Mouse (Mus musculus) limb, embryonic 12.5 days (tissue): ENCODE measurements around the gene Trpm1. TPM values are rescaled to one million over a fixed set of nuclear protein-coding genes. Genes with fewer than 3 reads are reported as not detected.

ENCODE experiments used
- ATAC-seq: fragments of 200-750 bp; cut with Nextera tagmentation; 2 replicates; pipeline ENCODE4 v1.8.0; 2017; ENCODE audit warnings: low read depth, moderate TSS enrichment; ENCODE audit not compliant: insufficient number of reproducible peaks, insufficient read depth, low FRiP score, low TSS enrichment
- H3K27ac ChIP-seq: fragments of 300-500 bp; sonication (generic); 2 replicates; pipeline ENCODE4 v1.5.1; 2016; ENCODE audit warnings: mild to moderate bottlenecking, moderate library complexity
- H3K27me3 ChIP-seq: fragments of 300-500 bp; sonication (generic); 2 replicates; pipeline ENCODE4 v1.6.1; 2016; ENCODE audit warnings: mild to moderate bottlenecking, moderate library complexity
- H3K36me3 ChIP-seq: fragments of 300-500 bp; sonication (generic); 2 replicates; pipeline ENCODE4 v1.6.1; 2016; ENCODE audit warnings: mild to moderate bottlenecking, moderate library complexity
- H3K4me1 ChIP-seq: fragments of 300-500 bp; sonication (generic); replicated peaks from 2 replicates; pipeline ENCODE4 v1.6.1; 2016
- H3K4me2 ChIP-seq: fragments of 300-500 bp; sonication (generic); 2 replicates; pipeline ENCODE4 v1.6.1; 2016; ENCODE audit warnings: mild to moderate bottlenecking, moderate library complexity
- H3K4me3 ChIP-seq: fragments of 300-500 bp; sonication (generic); replicated peaks from 2 replicates; pipeline ENCODE4 v1.5.1; 2016; ENCODE audit warnings: mild to moderate bottlenecking
- H3K9ac ChIP-seq: fragments of 300-500 bp; sonication (generic); replicated peaks from 2 replicates; pipeline ENCODE4 v1.6.1; 2016; ENCODE audit warnings: mild to moderate bottlenecking, moderate library complexity
- H3K9me3 ChIP-seq: fragments of 300-500 bp; sonication (generic); 2 replicates; pipeline ENCODE4 v1.6.1; 2016; ENCODE audit warnings: mild to moderate bottlenecking, moderate library complexity
- WGBS: fragments of 180-500 bp; shearing (Covaris S2); methylation state at CpG from one replicate; pipeline ENCODE4 v1.1.7; 2016; 5-methylcytosine and 5-hydroxymethylcytosine counted together
- polyA plus RNA-seq: library from polyadenylated mRNA; unstranded; fragments of >200 nt; fragmentation: Nextera tagmentation; extraction: Ambion mirVana; gene quantifications from 2 replicates; pipeline ENCODE4 v1.2.1, GENCODE M21; 2016

Trpm1 gene
- polyA plus RNA-seq, 1 experiment from 2014 or later: 0.68 TPM

DNA sequence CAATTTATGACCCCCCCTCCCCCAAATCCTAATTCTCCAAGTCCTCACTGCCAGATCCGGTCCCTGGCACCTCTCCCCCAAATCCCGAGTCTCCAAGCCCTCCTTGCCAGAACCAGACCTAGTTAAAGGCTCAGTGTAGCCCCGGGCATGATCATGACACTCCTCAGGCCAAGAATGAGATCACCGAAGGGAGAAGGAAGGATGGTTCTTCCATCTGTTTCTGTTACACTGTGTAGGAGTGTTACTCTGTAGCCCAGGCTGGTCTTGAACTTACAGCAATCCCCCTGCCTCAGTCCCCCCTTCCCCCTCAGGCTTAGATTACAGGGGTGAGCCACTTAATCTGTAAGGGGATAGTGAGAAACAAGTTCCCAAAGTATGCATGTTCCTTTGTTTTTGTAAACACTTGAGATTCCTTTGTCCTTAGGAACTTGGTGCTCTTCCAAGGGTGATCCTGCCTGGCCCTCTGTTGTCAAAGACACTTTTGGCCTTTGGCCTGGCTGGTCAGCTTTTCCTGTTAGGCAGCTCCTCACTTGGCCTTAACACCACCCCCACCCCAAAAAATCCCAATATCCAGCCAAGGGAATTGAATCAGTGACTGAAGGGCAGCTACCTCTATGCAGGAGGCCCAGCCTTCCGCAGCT, 2.8 kb downstream of the Trpm1 start:
- Histone ChIP-seq H3K27ac (no peak overlapping the region), H3K4me3 (no peak overlapping the region), H3K4me2 (no peak overlapping the region), H3K9me3 (no peaks in the 10 kb centered on the region), H3K4me1 (0 out of 2 replicates have a peak, but pooled peaks cover 6% of the 10 kb centered on the region), H3K36me3 (no peaks in the 10 kb centered on the region), H3K27me3 (peaks cover 2% of the 10 kb centered on the region; the same call in 1 of the 2 replicates), H3K9ac (no peak overlapping the region)
- 70% methylated on average over 5 of the region's 5 CpGs for WGBS
- ATAC-seq: no peak

DNA sequence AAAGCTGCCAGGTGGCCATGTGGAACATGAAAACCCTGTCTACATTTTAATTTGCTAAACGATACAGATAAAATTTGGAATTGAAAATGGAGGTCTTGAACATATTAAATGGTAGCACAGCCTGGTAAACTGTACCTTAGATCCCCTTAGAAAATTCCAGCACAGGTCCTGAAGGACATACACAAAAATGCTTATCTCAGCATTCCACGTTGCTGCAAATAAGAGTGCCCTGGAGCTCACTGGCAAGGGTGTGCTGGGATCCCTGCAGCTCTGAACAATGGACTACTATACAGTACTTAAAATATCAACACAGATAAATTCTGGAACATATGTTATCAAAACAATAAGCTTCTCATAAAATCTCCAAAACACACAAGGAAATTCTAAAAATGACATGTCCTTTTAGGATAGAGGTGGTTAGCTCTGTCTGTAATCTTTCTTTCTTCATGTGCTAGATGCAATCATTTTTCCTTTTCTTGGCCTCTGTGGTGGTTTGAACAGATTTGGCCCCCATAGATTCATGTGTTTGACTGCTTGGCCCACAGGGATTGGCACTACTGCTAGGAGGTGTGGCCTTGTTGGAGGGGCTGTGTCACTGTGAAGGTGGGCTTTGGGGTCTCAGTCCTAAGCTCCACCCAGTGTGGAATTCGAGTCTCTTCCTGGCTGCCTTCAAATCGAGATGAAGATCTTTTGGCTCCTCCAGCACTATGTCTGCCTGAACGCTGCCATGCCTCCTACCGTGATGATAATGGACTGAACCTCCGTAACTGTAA, 3.5 kb downstream of the Trpm1 start:
- no peak for ATAC-seq
- Histone ChIP-seq H3K9ac (no peak overlapping the region), H3K27ac (no peak overlapping the region), H3K9me3 (no peaks in the 10 kb centered on the region), H3K36me3 (no peaks in the 10 kb centered on the region), H3K4me3 (no peak overlapping the region), H3K4me2 (no peak overlapping the region), H3K4me1 (0 out of 2 replicates have a peak, but pooled peaks cover 6% of the 10 kb centered on the region), H3K27me3 (peaks cover 2% of the 10 kb centered on the region; the same call in 1 of the 2 replicates)
- 63% methylated on average over 7 of the region's 7 CpGs for WGBS

DNA sequence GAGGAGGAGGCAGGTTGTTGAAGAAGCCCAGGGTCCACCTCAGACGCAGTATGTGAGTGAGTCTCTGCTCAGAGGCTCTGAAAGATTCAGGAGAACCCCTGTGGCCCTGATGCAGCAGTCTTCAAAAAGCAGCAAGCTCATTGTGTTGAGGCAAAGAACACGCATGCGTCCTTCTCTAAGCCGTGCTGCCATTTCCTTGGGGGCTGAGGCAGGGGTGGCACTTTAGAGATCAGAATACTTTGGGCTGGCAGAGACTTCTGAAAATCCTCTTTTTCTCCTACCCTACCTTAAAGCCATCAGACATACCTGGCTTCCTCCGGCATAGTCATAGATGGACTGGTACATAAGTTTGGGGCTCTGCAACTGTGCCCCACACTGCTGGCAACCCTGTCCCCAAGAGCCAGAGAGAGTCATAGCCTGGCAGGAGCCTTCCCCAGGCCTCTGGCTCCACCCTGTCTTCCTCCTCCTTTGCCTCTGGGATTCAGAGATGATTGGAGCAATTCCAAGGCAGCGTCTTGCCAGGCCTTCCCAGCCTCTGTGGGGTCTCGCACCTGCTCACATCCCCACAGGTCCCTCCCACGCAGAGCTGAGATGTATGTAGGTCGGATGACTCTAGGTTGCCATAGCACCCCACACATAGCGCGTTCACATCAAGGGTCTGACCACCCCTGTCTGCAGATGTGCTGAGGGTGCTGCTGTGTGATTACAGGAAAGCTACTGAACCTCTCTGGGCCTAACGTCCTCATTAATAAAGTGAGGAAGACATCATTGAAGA, 4.8 kb downstream of the Trpm1 start:
- H3K4me2 ChIP-seq: no peak overlapping the region
- ATAC-seq: no peak
- H3K9ac ChIP-seq: no peak overlapping the region
- no peak overlapping the region for H3K27ac ChIP-seq
- H3K9me3 ChIP-seq: no peaks in the 10 kb centered on the region
- H3K4me3 ChIP-seq: no peak overlapping the region
- no peaks in the 10 kb centered on the region for H3K36me3 ChIP-seq
- peaks cover 2% of the 10 kb centered on the region; the same call in 1 of the 2 replicates for H3K27me3 ChIP-seq
- 0 out of 2 replicates have a peak, but pooled peaks cover 6% of the 10 kb centered on the region for H3K4me1 ChIP-seq
- 77% methylated on average over 12 of the region's 12 CpGs for WGBS

DNA sequence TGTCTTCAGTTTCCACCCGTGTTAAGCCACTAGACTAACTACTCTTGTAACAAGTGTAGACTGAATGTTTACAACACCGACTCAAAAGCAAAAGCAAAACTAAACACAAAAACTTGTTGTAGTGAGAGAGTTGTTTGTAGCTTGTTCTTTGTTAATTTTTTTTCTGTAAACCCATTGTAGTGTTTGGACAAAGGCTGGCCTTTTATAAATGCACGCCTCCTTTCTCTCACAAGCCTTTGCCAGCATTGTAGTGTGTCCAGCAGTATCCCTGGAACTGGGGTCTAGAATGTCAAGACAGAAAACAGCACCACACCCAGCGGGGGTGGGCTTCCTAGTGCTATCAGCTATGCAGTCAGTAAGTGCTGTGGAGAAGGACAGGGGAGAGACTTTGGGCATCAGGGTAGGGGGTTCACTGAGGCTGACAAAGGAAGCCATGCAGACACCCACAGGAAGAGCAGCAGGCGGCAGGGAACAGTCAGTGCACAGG, 5.5 kb downstream of the Trpm1 start:
- peaks cover 2% of the 10 kb centered on the region; the same call in 1 of the 2 replicates for H3K27me3 ChIP-seq
- H3K4me2 ChIP-seq: no peak overlapping the region
- ATAC-seq: no peak
- WGBS: 73% methylated on average over 5 of the region's 5 CpGs
- no peak overlapping the region for H3K4me3 ChIP-seq
- no peak overlapping the region for H3K27ac ChIP-seq
- no peaks in the 10 kb centered on the region for H3K36me3 ChIP-seq
- H3K4me1 ChIP-seq: 0 out of 2 replicates have a peak, but pooled peaks cover 6% of the 10 kb centered on the region
- no peak overlapping the region for H3K9ac ChIP-seq
- no peaks in the 10 kb centered on the region for H3K9me3 ChIP-seq

DNA sequence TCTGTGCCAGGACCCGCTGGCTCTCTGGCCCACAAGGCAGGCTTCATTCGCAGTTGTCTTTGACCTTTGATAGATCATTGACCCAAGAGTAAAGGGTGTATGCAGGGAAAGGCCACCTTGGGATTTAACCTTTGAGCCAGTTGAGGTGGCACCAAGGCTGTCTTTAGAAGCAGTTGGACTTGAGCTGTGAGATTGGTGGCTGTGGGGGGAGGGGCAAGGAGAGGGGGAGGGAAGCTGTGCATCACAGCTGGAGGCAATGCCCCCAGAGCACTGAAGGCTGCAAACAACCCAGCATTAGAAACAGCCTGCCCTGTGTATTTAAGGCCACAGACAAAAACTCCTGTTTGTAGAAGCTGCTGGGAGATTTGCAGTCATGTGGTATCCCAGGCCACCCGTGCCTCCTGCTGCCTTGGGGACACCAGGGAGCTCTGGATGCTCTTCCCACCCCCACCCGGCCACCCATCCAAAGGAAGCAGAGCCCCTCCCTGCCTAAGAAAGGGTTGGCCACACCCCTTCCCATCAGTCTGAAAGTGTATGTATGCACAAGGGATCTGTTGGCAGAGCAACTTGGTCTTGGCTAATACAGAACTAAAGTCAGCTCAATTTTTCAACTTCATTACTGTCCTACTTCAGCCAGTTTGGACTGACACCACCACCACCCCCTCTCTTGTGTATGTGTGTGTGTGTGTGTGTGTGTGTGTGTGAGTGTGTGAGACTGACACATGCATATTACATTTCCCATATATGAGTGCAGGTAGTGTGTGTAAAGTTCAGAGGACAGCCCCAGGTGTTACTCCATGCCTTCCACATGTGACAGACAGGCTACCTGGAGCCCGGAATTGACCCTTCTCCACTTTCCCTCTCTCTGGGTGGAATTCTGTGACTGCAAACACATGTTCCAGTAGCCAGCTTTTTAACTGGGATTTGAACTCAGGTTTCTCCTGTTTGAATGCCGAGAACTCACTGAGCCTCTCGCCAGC, 6.3 kb downstream of the Trpm1 start:
- Histone ChIP-seq H3K27ac (no peak overlapping the region), H3K36me3 (no peaks in the 10 kb centered on the region), H3K4me1 (0 out of 2 replicates have a peak, but pooled peaks cover 6% of the 10 kb centered on the region), H3K4me2 (no peak overlapping the region), H3K9ac (no peak overlapping the region), H3K27me3 (peaks cover 2% of the 10 kb centered on the region; the same call in 1 of the 2 replicates), H3K9me3 (no peaks in the 10 kb centered on the region), H3K4me3 (no peak overlapping the region)
- 63% methylated on average over 7 of the region's 7 CpGs for WGBS
- ATAC-seq: no peak

DNA sequence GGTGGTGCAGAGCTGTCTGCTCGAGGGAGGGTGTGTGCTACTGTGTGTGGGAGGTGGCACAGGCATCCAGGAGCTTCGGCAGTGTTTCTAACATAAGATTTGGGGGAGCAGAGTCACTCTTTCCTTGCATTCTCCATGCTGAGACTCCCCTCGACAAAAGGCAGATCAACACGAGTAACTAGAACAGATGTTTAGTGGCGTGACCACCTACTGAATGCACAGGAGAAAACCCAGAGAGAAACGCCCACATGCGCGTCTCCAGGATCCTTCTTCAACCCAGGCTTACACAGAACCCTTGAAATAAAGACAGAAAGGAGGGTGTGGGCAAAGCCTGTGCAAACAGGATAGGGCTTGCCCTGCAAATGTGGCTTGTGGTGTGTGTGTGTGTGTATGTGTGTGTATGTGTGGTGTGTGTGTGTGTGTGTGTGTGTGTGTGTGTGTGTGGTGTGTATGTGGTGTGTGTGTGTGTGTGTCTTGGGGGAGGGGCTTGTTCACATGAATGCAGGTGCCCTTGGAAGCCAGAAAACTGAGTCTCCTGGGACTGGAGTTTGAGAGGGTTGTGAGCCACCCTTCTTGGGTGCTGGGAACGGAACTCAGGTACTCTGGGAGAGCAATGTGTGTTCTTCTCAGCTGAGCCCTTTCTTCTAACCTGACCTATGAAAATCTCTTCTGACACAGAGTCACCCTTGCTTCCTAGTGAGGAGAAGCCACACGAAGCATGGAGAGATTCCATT, 7.3 kb downstream of the Trpm1 start:
- H3K27me3 ChIP-seq: no peaks in the 10 kb centered on the region; the same call in 1 of the 2 replicates
- no peaks in the 10 kb centered on the region for H3K36me3 ChIP-seq
- no peak for ATAC-seq
- no peaks in the 10 kb centered on the region for H3K4me1 ChIP-seq
- WGBS: 84% methylated on average over 10 of the region's 10 CpGs
- no peaks in the 10 kb centered on the region for H3K9me3 ChIP-seq
- no peak overlapping the region for H3K4me2 ChIP-seq
- no peak overlapping the region for H3K9ac ChIP-seq
- H3K4me3 ChIP-seq: no peak overlapping the region
- no peak overlapping the region for H3K27ac ChIP-seq

DNA sequence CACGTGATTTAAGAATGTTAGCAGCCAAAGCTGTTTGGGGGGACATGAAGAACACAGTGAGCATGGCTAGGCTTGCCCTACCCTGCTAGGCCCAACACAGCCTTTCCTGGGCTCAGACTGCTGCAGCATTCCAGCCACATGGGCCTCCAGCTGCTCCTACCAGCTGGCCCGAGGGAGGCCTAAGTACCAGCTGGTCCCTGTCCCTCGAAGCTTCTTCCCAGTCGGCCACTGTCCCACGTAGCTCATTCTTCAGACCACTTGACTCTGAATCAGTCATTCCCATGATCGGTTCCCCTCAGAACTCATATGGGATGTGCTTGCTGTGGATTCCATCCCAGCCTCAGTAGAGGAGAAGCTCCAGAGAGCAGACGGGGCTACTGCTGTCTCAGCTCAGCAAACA, 8.4 kb downstream of the Trpm1 start:
- ATAC-seq: no peak
- Histone ChIP-seq H3K27ac (no peak overlapping the region), H3K36me3 (no peaks in the 10 kb centered on the region), H3K27me3 (no peaks in the 10 kb centered on the region; the same call in 1 of the 2 replicates), H3K4me3 (no peak overlapping the region), H3K9ac (no peak overlapping the region), H3K4me1 (no peaks in the 10 kb centered on the region), H3K9me3 (no peaks in the 10 kb centered on the region), H3K4me2 (no peak overlapping the region)
- WGBS: 74% methylated on average over 7 of the region's 7 CpGs

DNA sequence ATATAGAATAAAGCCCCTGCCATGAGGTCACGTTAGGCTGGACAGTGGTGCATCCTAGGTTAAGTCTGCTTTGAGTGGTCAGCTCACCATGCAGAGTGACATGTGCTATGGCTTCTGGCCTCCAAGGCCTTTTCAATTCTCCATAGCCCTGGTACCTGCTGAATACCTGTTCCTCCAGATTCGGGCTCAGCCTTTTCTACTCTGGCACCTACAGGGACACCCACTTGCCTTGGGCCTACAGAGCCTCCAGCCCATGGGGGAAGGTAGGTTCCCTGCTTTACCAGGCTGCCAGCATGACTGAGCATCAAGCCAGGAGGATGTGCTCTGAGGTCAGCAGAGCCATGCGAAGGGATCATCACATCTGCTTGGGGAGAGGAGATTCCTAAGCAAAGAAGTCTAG, 9.5 kb downstream of the Trpm1 start:
- Histone ChIP-seq H3K4me1 (no peaks in the 10 kb centered on the region), H3K4me3 (no peak overlapping the region), H3K27me3 (no peaks in the 10 kb centered on the region; the same call in 1 of the 2 replicates), H3K36me3 (no peaks in the 10 kb centered on the region), H3K9me3 (no peaks in the 10 kb centered on the region), H3K4me2 (no peak overlapping the region), H3K9ac (no peak overlapping the region), H3K27ac (no peak overlapping the region)
- 83% methylated on average over 3 of the region's 3 CpGs for WGBS
- ATAC-seq: no peak

DNA sequence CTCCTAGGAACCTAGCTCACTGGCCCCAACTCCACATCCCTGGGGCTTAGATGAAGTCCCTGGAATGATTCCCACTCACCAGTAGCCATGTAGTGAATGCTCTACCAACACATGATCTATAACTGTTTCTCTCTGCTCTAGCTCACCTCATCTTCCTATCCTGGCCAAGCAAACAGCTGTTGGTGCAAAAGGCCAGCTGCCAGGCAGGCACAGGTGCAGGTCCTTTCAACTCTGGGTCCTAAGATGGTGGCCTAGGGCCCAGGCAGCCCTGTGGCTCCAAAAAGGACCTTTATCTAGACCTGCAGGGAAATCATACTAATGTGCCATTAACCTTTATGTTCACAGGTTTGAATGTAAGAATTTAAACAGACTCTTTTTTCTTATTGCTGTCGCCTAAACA, 10.3 kb downstream of the Trpm1 start:
- no peak for ATAC-seq
- Histone ChIP-seq H3K36me3 (no peaks in the 10 kb centered on the region), H3K9me3 (no peaks in the 10 kb centered on the region), H3K4me1 (no peaks in the 10 kb centered on the region), H3K9ac (no peak overlapping the region), H3K4me3 (no peak overlapping the region), H3K27ac (no peak overlapping the region), H3K4me2 (no peak overlapping the region), H3K27me3 (no peaks in the 10 kb centered on the region; the same call in 1 of the 2 replicates)
- 86% methylated on average over 1 of the region's 1 CpGs for WGBS

DNA sequence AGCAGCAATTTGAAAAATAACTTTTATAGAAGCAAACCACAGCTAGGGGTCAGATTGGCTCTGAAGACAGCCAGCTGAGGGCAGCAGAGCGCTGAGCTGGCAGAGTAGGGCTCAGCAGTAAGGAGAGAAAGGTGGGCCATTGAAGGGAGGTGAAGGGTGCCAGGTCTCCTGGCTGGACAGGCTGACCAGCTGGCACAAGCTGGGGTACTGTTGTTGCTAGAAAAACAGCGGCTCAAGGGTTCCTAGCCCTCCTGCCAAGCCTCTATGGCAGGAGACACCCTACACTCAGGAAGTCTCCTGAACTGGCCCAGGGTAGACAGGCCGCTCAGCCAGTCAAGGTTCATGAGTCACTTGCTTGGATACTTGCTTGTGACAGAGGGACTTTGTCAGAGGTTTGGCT, 11.4 kb downstream of the Trpm1 start:
- H3K36me3 ChIP-seq: no peaks in the 10 kb centered on the region
- no peak overlapping the region for H3K27ac ChIP-seq
- no peaks in the 10 kb centered on the region for H3K9me3 ChIP-seq
- 64% methylated on average over 3 of the region's 3 CpGs for WGBS
- ATAC-seq: no peak
- H3K4me3 ChIP-seq: no peak overlapping the region
- H3K9ac ChIP-seq: no peak overlapping the region
- no peak overlapping the region for H3K4me2 ChIP-seq
- no peaks in the 10 kb centered on the region for H3K27me3 ChIP-seq
- H3K4me1 ChIP-seq: no peaks in the 10 kb centered on the region
